Mouse (Mus musculus): ENCODE data around the gene Eif2b3.

DNA sequence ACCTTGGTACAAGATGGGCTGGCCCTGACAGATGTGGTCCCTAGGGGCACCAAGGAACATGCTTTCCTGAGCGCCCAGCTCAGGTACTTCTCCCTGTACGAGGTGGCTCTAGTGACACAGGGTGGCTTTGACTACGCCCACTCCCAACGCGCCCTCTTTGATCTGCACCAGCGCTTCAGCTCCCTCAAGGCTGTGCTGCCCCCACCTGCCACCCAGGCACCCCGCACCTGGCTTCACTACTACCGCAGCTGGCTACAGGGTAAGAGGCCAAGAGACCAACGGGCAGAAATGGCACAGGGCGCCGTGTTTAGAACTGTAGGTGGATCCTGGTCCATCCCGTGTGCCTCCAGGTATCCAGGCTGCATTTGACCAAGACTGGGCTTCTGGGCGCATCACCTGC lies 91.0 kb downstream of the Eif2b3 start:
- no peak for TF ChIP-seq CTCF (IDR thresholded peaks at IDR 0.05; ENCODE audit: borderline replicate concordance, control insufficient read depth, extremely low read depth, insufficient read depth, low read length, poor library complexity)
- TF ChIP-seq POLR2A (IDR thresholded peaks at IDR 0.05; ENCODE audit: control insufficient read depth, extremely low read depth, insufficient read depth, low read length, poor library complexity), result no peak
